Mouse (Mus musculus) myocyte (in vitro differentiated cells): ENCODE measurements around the gene Gm17428.

Experiments used
- POLR2A ChIP-seq: IDR thresholded peaks from one replicate; pipeline ENCODE4 v1.6.1; 2011; ENCODE audit warnings: low read depth, mild to moderate bottlenecking, control low read depth, moderate library complexity; ENCODE audit not compliant: insufficient read length
- TCF3 ChIP-seq: IDR thresholded peaks from one replicate; pipeline ENCODE4 v1.6.1; 2011; ENCODE audit warnings: low read depth, control low read depth; ENCODE audit not compliant: insufficient read length

- TF ChIP-seq POLR2A (no peak), TCF3 (no peak)
Measured at GRCm38 (mm10) chr14:54956533-54956932, 20.2 kb upstream of the Gm17428 start.
